Mouse (Mus musculus) heart, adult 2 months (tissue): ENCODE measurements around the gene Ak1.

Source experiments
- CTCF ChIP-seq: fragments of 200-600 bp; IDR thresholded peaks from 2 replicates; pipeline ENCODE4 v1.8.1; 2022; ENCODE audit warnings: antibody characterized with exemption, mild to moderate bottlenecking, moderate library complexity
- EP300 ChIP-seq: fragments of 200-500 bp; IDR thresholded peaks from 2 replicates; pipeline ENCODE4 v1.6.1; 2011; ENCODE audit warnings: low read depth, low read length, control low read depth; ENCODE audit not compliant: insufficient read depth

- TF ChIP-seq EP300 = 0 out of 2 replicates have a peak, but pooled peaks have one; percentile 4
- TF ChIP-seq CTCF = no peak
Observed at GRCm38 (mm10) chr2:32608778-32609435, 12.7 kb upstream of the Ak1 start.
